Mouse (Mus musculus) stomach, postnatal 0 days (tissue): ENCODE measurements around the gene Raf1. TPM values are rescaled to one million over a fixed set of nuclear protein-coding genes. Genes with fewer than 3 reads are reported as not detected.

Experiments used
- ATAC-seq: fragments of 200-750 bp; cut with Nextera tagmentation; 2 replicates; pipeline ENCODE4 v1.8.0; 2017; ENCODE audit not compliant: low FRiP score, low TSS enrichment
- DNase-seq: peaks from one replicate; pipeline ENCODE4 v3.0.0-alpha.2; 2016; ENCODE audit warnings: low spot score
- H3K27ac ChIP-seq: fragments of 300-500 bp; sonication (generic); replicated peaks from 2 replicates; pipeline ENCODE4 v1.5.1; 2014; ENCODE audit warnings: mild to moderate bottlenecking, control low read depth
- H3K27me3 ChIP-seq: fragments of 300-500 bp; sonication (generic); 2 replicates; pipeline ENCODE4 v1.6.1; 2014; ENCODE audit warnings: low read length; ENCODE audit not compliant: control insufficient read depth, insufficient read depth
- H3K36me3 ChIP-seq: fragments of 300-500 bp; sonication (generic); 2 replicates; pipeline ENCODE4 v1.6.1; 2014; ENCODE audit warnings: low read length, mixed read lengths; ENCODE audit not compliant: control insufficient read depth, insufficient read depth
- H3K4me1 ChIP-seq: fragments of 300-500 bp; sonication (generic); replicated peaks from 2 replicates; pipeline ENCODE4 v1.6.1; 2014; ENCODE audit warnings: antibody characterized with exemption; ENCODE audit not compliant: control insufficient read depth, insufficient read depth
- H3K4me2 ChIP-seq: fragments of 300-500 bp; sonication (generic); replicated peaks from 2 replicates; pipeline ENCODE4 v1.6.1; 2014; ENCODE audit warnings: low read depth, mild to moderate bottlenecking, control low read depth, moderate library complexity
- H3K4me3 ChIP-seq: fragments of 300-500 bp; sonication (generic); 2 replicates; pipeline ENCODE4 v1.5.1; 2014; ENCODE audit warnings: low read depth, low read length, control low read depth
- H3K9ac ChIP-seq: fragments of 300-500 bp; sonication (generic); 2 replicates; pipeline ENCODE4 v1.6.1; 2014; ENCODE audit warnings: mild to moderate bottlenecking, low read length, control low read depth, mixed read lengths
- H3K9me3 ChIP-seq: fragments of 300-500 bp; sonication (generic); 2 replicates; pipeline ENCODE4 v1.6.1; 2016; ENCODE audit warnings: low read length; ENCODE audit not compliant: control insufficient read depth
- CTCF ChIP-seq: IDR thresholded peaks from 2 replicates; pipeline ENCODE4 v1.5.1; 2016; ENCODE audit warnings: antibody characterized with exemption, low read depth, mild to moderate bottlenecking, moderate library complexity
- EP300 ChIP-seq: optimal IDR thresholded peaks from 2 replicates; pipeline ENCODE3; 2016; ENCODE audit warnings: antibody characterized with exemption
- WGBS: fragments of 180-500 bp; shearing (Covaris S2); extraction: QIAGEN DNeasy Blood & Tissue Kit; methylation state at CpG from one replicate; pipeline ENCODE4 v1.1.7; 2014; 5-methylcytosine and 5-hydroxymethylcytosine counted together
- polyA plus RNA-seq: library from polyadenylated mRNA; unstranded; fragments of >200 nt; fragmentation: Nextera tagmentation; extraction: Ambion mirVana; gene quantifications from 2 replicates; pipeline ENCODE4 v1.2.1, GENCODE M21; 2015

The Raf1 gene
- polyA plus RNA-seq, 1 experiment from 2014 or later: 67.1 TPM

GRCm38 (mm10) chr6:115582328-115583115 is 93.9 kb downstream of the Raf1 start:
- WGBS: 84% methylated on average over 9 of the region's 10 CpGs
- Histone ChIP-seq H3K9ac (no peak overlapping the region), H3K9me3 (no peaks in the 10 kb centered on the region), H3K36me3 (peaks cover 6% of the 10 kb centered on the region; the same call in 1 of the 2 replicates), H3K4me2 (no peak overlapping the region), H3K27ac (no peak overlapping the region), H3K4me3 (no peak overlapping the region), H3K27me3 (no peaks in the 10 kb centered on the region), H3K4me1 (no peaks in the 10 kb centered on the region)
- no peak for TF ChIP-seq EP300
- no peak for TF ChIP-seq CTCF
- peak; percentile 35; the same call in 1 of the 2 replicates for ATAC-seq
- DNase-seq: no peak

GRCm38 (mm10) chr6:115580810-115581209 is 95.6 kb downstream of the Raf1 start:
- Histone ChIP-seq H3K27me3 (no peaks in the 10 kb centered on the region), H3K9me3 (no peaks in the 10 kb centered on the region), H3K4me2 (no peak overlapping the region), H3K27ac (no peak overlapping the region), H3K4me1 (no peaks in the 10 kb centered on the region), H3K36me3 (peaks cover 16% of the 10 kb centered on the region), H3K9ac (no peak overlapping the region), H3K4me3 (no peak overlapping the region)
- no peak for TF ChIP-seq CTCF
- no peak for TF ChIP-seq EP300
- no peak for DNase-seq
- no peak for ATAC-seq
- 75% methylated on average over 3 of the region's 3 CpGs for WGBS

GRCm38 (mm10) chr6:115577941-115578340 is 98.5 kb downstream of the Raf1 start:
- no peaks in the 10 kb centered on the region for H3K4me1 ChIP-seq
- peaks cover 18% of the 10 kb centered on the region for H3K36me3 ChIP-seq
- WGBS: 94% methylated on average over 9 of the region's 9 CpGs
- ATAC-seq (no peak), DNase-seq (no peak)
- no peaks in the 10 kb centered on the region for H3K27me3 ChIP-seq
- no peak overlapping the region for H3K9ac ChIP-seq
- no peak overlapping the region for H3K4me2 ChIP-seq
- H3K27ac ChIP-seq: no peak overlapping the region
- H3K9me3 ChIP-seq: no peaks in the 10 kb centered on the region
- TF ChIP-seq CTCF (no peak), EP300 (no peak)
- H3K4me3 ChIP-seq: no peak overlapping the region

- H3K27me3 ChIP-seq: no peaks in the 10 kb centered on the region
- no peak overlapping the region for H3K9ac ChIP-seq
- no peaks in the 10 kb centered on the region for H3K9me3 ChIP-seq
- H3K4me2 ChIP-seq: no peak overlapping the region
- H3K27ac ChIP-seq: no peak overlapping the region
- ATAC-seq: no peak
- H3K4me3 ChIP-seq: no peak overlapping the region
- no peak for TF ChIP-seq EP300
- no peak for TF ChIP-seq CTCF
- WGBS: 82% methylated on average over 5 of the region's 5 CpGs
- H3K4me1 ChIP-seq: no peaks in the 10 kb centered on the region
- no peak for DNase-seq
- H3K36me3 ChIP-seq: peaks cover 18% of the 10 kb centered on the region
These were observed 99.0 kb downstream of the Raf1 start for GRCm38 (mm10) chr6:115577407-115577806.

- no peak for ATAC-seq
- peaks cover 21% of the 10 kb centered on the region for H3K36me3 ChIP-seq
- WGBS: 80% methylated on average over 7 of the region's 7 CpGs
- H3K27me3 ChIP-seq: no peaks in the 10 kb centered on the region
- no peaks in the 10 kb centered on the region for H3K4me1 ChIP-seq
- H3K27ac ChIP-seq: no peak overlapping the region
- H3K4me2 ChIP-seq: no peak overlapping the region
- no peak overlapping the region for H3K4me3 ChIP-seq
- DNase-seq: no peak
- no peak overlapping the region for H3K9ac ChIP-seq
- TF ChIP-seq CTCF: no peak
- TF ChIP-seq EP300: no peak
- no peaks in the 10 kb centered on the region for H3K9me3 ChIP-seq
These were observed 102.3 kb downstream of the Raf1 start for GRCm38 (mm10) chr6:115574171-115574570.

Other genes with a start within 250 kb of the Raf1 start
- gene Tsen2, start 132.0 kb downstream of the Raf1 start, polyA plus RNA-seq: 10.0 and 11.1 TPM in 2 replicates
- 27.4 and 30.5 TPM in 2 replicates for gene Mkrn2os, start 84.1 kb downstream of the Raf1 start, polyA plus RNA-seq
- 17.8 and 19.4 TPM in 2 replicates for gene Mkrn2, start 74.7 kb downstream of the Raf1 start, polyA plus RNA-seq
- gene Tmem40, start 85.8 kb upstream of the Raf1 start, polyA plus RNA-seq: 90.6 and 100.0 TPM in 2 replicates
- 3.2 and 3.5 TPM in 2 replicates for gene Cand2, start 97.9 kb upstream of the Raf1 start, polyA plus RNA-seq
- gene Rpl32, start 132.1 kb upstream of the Raf1 start, polyA plus RNA-seq: 2,380 and 2,431 TPM in 2 replicates
- 0.17 and 0.29 TPM in 2 replicates for gene Efcab12, start 161.8 kb upstream of the Raf1 start, polyA plus RNA-seq
- 4.1 and 4.8 TPM in 2 replicates for gene Mbd4, start 176.7 kb upstream of the Raf1 start, polyA plus RNA-seq
- gene Ift122, start 176.8 kb upstream of the Raf1 start, polyA plus RNA-seq: 4.9 and 5.3 TPM in 2 replicates